Mouse (Mus musculus): Measurements from ENCODE around the gene U2af1l4. TPM values are rescaled to one million over a fixed set of nuclear protein-coding genes. Genes with fewer than 3 reads are reported as not detected.
A peak's percentile ranks its signal among the peaks of the same experiment; 100 is the strongest.

Gene U2af1l4
- polyA plus RNA-seq, 1 experiment: 50.1 TPM

GRCm38 (mm10) chr7:30559443-30559954 lies 3.6 kb upstream of the U2af1l4 start, which contains the start of gene Lin37:
TSS of gene Lin37 (minus strand) at chr7:30559838.
- H3K4me3 ChIP-seq (replicated peaks; ENCODE audit: extremely low read depth, low read depth, low read length): peak within 1 kb of the TSS; percentile 68
- TF ChIP-seq POLR2A (IDR thresholded peaks at IDR 0.05; ENCODE audit: borderline replicate concordance, extremely low read depth, low read depth, low read length) (peak; percentile 89; the same call in 1 of the 2 replicates), CTCF (IDR thresholded peaks at IDR 0.05; ENCODE audit: insufficient read depth, low read length) (no peak)
- peaks cover 8% of the 10 kb centered on the region for H3K4me1 ChIP-seq (ENCODE audit: control insufficient read depth, insufficient read depth, low read length)
- peak; percentile 92 for DNase-seq
- under 1% methylated on average over 20 of the region's 20 CpGs for WGBS

- no peak for DNase-seq
- no peak for TF ChIP-seq POLR2A (IDR thresholded peaks at IDR 0.05; ENCODE audit: borderline replicate concordance, extremely low read depth, low read depth, low read length)
- TF ChIP-seq CTCF (IDR thresholded peaks at IDR 0.05; ENCODE audit: insufficient read depth, low read length): no peak
- Histone ChIP-seq H3K4me1 (ENCODE audit: control insufficient read depth, insufficient read depth, low read length) (peaks cover 8% of the 10 kb centered on the region), H3K4me3 (replicated peaks; ENCODE audit: extremely low read depth, low read depth, low read length) (no peak overlapping the region)
- 64% methylated on average over 2 of the region's 2 CpGs for WGBS
Measured at GRCm38 (mm10) chr7:30560296-30560695, 2.8 kb upstream of the U2af1l4 start.

DNA sequence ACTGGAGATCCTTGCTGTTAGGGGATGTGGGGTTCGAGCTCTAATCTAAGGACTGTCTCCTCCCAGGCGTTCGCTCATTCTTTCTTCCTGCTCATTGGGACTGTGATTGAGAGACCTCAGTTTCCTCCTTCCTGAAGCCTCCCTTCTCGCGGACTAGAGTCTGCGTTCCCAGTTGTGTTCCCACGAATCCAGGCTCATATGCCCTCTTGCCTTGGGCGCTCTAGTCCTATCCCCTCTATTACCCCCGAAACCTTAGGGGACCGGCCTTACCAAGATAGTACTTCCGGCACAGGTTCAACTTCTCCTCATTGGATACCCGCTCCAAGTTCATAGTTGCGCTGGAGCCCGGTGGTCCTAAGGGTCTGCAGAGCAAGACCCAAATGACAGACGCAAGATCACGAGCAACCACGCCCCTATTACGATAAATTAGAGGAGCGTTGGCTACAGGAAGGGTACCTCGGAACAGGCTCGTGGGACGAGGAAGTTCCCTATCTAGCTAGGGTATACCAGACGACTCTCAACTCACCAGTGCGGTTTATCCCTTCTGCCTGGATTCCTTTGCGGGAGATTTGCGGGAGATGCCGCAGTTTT lies 480 bp upstream of the U2af1l4 start:
- Histone ChIP-seq H3K4me3 (replicated peaks; ENCODE audit: extremely low read depth, low read depth, low read length) (peak overlapping the region; percentile 70), H3K4me1 (ENCODE audit: control insufficient read depth, insufficient read depth, low read length) (peaks cover 8% of the 10 kb centered on the region)
- no peak for DNase-seq
- under 1% methylated on average over 27 of the region's 27 CpGs for WGBS
- TF ChIP-seq POLR2A (IDR thresholded peaks at IDR 0.05; ENCODE audit: borderline replicate concordance, extremely low read depth, low read depth, low read length) (no peak), CTCF (IDR thresholded peaks at IDR 0.05; ENCODE audit: insufficient read depth, low read length) (no peak)

DNA sequence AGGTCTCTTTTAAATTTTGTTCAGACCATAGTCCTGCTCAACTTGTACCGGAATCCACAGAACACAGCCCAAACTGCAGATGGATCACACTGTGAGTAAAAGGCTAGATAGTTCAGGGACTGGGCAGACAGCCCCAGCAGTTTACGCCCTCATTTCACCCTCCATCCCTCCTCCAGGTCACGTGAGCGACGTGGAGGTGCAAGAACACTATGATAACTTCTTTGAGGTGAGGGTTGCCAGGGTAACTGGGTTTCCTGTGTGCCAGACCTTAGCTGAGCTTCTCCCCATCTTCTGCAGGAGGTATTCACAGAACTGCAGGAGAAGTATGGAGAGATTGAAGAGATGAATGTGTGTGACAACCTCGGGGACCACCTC lies 792 bp downstream of the U2af1l4 start:
- Histone ChIP-seq H3K4me3 (replicated peaks; ENCODE audit: extremely low read depth, low read depth, low read length) (peak overlapping the region; percentile 76), H3K4me1 (ENCODE audit: control insufficient read depth, insufficient read depth, low read length) (peaks cover 5% of the 10 kb centered on the region)
- WGBS: 23% methylated on average over 6 of the region's 6 CpGs
- no peak for DNase-seq
- TF ChIP-seq POLR2A (IDR thresholded peaks at IDR 0.05; ENCODE audit: borderline replicate concordance, extremely low read depth, low read depth, low read length) (no peak), CTCF (IDR thresholded peaks at IDR 0.05; ENCODE audit: insufficient read depth, low read length) (no peak)

DNA sequence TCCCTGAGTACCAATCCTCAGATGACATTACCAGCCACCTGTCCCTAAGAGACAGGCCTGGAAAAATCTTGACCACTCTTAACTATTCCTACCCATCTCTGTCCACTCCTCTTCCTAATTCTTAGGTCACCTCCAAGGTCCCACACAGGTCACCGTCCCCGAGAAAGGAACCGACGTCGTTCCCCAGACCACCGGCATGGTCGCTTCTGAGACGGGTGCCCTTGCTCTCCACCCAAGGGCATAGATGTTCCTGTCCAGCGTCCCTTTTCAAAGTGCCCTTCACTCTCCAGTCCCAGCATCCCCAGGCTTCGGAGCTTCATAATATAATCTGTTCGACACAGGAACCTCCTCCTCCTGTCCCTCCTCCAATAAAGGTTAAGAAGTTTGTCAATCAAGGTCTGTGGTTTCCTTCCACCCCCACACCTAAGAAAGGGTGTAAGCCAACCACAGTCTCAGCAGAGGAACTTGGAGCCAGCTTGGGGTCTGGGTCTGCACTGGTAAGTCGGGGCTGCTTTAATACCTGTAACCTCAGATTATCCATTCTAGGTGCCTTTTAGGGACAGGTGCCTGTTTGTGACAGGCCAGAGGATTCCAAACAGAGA lies 2.0 kb downstream of the U2af1l4 start, which contains the start of gene Igflr1:
Igflr1 (plus strand) TSS at position 458 of the 602 bp plus-strand sequence.
- Histone ChIP-seq H3K4me1 (ENCODE audit: control insufficient read depth, insufficient read depth, low read length) (peaks cover 3% of the 10 kb centered on the region; the same call in 1 of the 2 replicates), H3K4me3 (replicated peaks; ENCODE audit: extremely low read depth, low read depth, low read length) (no peak within 1 kb of the TSS)
- 91% methylated on average over 12 of the region's 12 CpGs for WGBS
- TF ChIP-seq POLR2A (IDR thresholded peaks at IDR 0.05; ENCODE audit: borderline replicate concordance, extremely low read depth, low read depth, low read length) (no peak), CTCF (IDR thresholded peaks at IDR 0.05; ENCODE audit: insufficient read depth, low read length) (no peak)
- DNase-seq: no peak

GRCm38 (mm10) chr7:30566033-30566432 lies 2.9 kb downstream of the U2af1l4 start:
- WGBS: 73% methylated on average over 9 of the region's 9 CpGs
- DNase-seq: no peak
- no peak overlapping the region for H3K4me3 ChIP-seq (replicated peaks; ENCODE audit: extremely low read depth, low read depth, low read length)
- peaks cover 3% of the 10 kb centered on the region; the same call in 1 of the 2 replicates for H3K4me1 ChIP-seq (ENCODE audit: control insufficient read depth, insufficient read depth, low read length)
- no peak for TF ChIP-seq POLR2A (IDR thresholded peaks at IDR 0.05; ENCODE audit: borderline replicate concordance, extremely low read depth, low read depth, low read length)
- TF ChIP-seq CTCF (IDR thresholded peaks at IDR 0.05; ENCODE audit: insufficient read depth, low read length): no peak

GRCm38 (mm10) chr7:30567555-30567954 lies 4.5 kb downstream of the U2af1l4 start:
- WGBS: 84% methylated on average over 11 of the region's 11 CpGs
- TF ChIP-seq POLR2A (IDR thresholded peaks at IDR 0.05; ENCODE audit: borderline replicate concordance, extremely low read depth, low read depth, low read length): no peak
- no peak for TF ChIP-seq CTCF (IDR thresholded peaks at IDR 0.05; ENCODE audit: insufficient read depth, low read length)

GRCm38 (mm10) chr7:30572389-30572788 lies 9.3 kb downstream of the U2af1l4 start:
- DNase-seq: no peak
- no peak for TF ChIP-seq POLR2A (IDR thresholded peaks at IDR 0.05; ENCODE audit: borderline replicate concordance, extremely low read depth, low read depth, low read length)
- no peak for TF ChIP-seq CTCF (IDR thresholded peaks at IDR 0.05; ENCODE audit: insufficient read depth, low read length)
- H3K4me1 ChIP-seq (ENCODE audit: control insufficient read depth, insufficient read depth, low read length): no peaks in the 10 kb centered on the region
- WGBS: 84% methylated on average over 5 of the region's 5 CpGs
- H3K4me3 ChIP-seq (replicated peaks; ENCODE audit: extremely low read depth, low read depth, low read length): no peak overlapping the region

More at GRCm38 (mm10) chr7:30567555-30567954, 4.5 kb downstream of the U2af1l4 start:
- Histone ChIP-seq H3K4me1 (ENCODE audit: control insufficient read depth, insufficient read depth, low read length) (peaks cover 3% of the 10 kb centered on the region; the same call in 1 of the 2 replicates), H3K4me3 (replicated peaks; ENCODE audit: extremely low read depth, low read depth, low read length) (no peak overlapping the region)
- no peak for DNase-seq

GRCm38 (mm10) chr7:30572969-30573368 lies 9.9 kb downstream of the U2af1l4 start:
- Histone ChIP-seq H3K4me3 (replicated peaks; ENCODE audit: extremely low read depth, low read depth, low read length) (no peak overlapping the region), H3K4me1 (ENCODE audit: control insufficient read depth, insufficient read depth, low read length) (no peaks in the 10 kb centered on the region)
- DNase-seq: no peak
- 28% methylated on average over 2 of the region's 2 CpGs for WGBS
- TF ChIP-seq CTCF (IDR thresholded peaks at IDR 0.05; ENCODE audit: insufficient read depth, low read length) (no peak), POLR2A (IDR thresholded peaks at IDR 0.05; ENCODE audit: borderline replicate concordance, extremely low read depth, low read depth, low read length) (no peak)
